Mouse (Mus musculus) gastrocnemius, postnatal 10 days (tissue): ENCODE measurements around the gene A730061H03Rik. TPM values are rescaled to one million over a fixed set of nuclear protein-coding genes. Genes with fewer than 3 reads are reported as not detected.

ENCODE experiments used
- DNase-seq: peaks from one replicate; pipeline ENCODE4 v3.0.0; 2021; ENCODE audit warnings: mixed read lengths
- long read RNA-seq, 2 experiments: library from polyadenylated mRNA; stranded (forward); transcript quantifications; one replicate each; pipeline ENCODE4 v2.0.0; 2021
- total RNA-seq, 2 experiments: library from RNA; stranded (reverse); gene quantifications; 2 replicates each; pipeline ENCODE4 v1.2.3; 2021

A730061H03Rik gene
- total RNA-seq: not detected
- long read RNA-seq, experiment 1: 0 reads
- long read RNA-seq, experiment 2: 0 reads

GRCm38 (mm10) chr14:55560202-55561073, at the start of gene A730061H03Rik:
A730061H03Rik (minus strand) TSS chr14:55560406.
- peak; percentile 95 for DNase-seq

- DNase-seq: no peak
Measured at GRCm38 (mm10) chr14:55608339-55608738, 48.1 kb upstream of the A730061H03Rik start.

- DNase-seq: no peak
Measured at GRCm38 (mm10) chr14:55605743-55606459, 45.7 kb upstream of the A730061H03Rik start.

- no peak for DNase-seq
Measured at GRCm38 (mm10) chr14:55604823-55605222, 44.6 kb upstream of the A730061H03Rik start.

- peak; percentile 82 for DNase-seq
Measured at GRCm38 (mm10) chr14:55603633-55604576, 43.7 kb upstream of the A730061H03Rik start.

- DNase-seq: no peak
Measured at GRCm38 (mm10) chr14:55603271-55603632, 43.0 kb upstream of the A730061H03Rik start, which contains the start of gene Irf9. Irf9 (plus strand) TSS chr14:55603571.

- no peak for DNase-seq
Measured at GRCm38 (mm10) chr14:55598521-55599390, 38.5 kb upstream of the A730061H03Rik start.

GRCm38 (mm10) chr14:55596036-55596690, 36.0 kb upstream of the A730061H03Rik start:
- no peak for DNase-seq

- no peak for DNase-seq
Measured at GRCm38 (mm10) chr14:55592226-55592625, 32.0 kb upstream of the A730061H03Rik start.

GRCm38 (mm10) chr14:55591331-55591891, 31.2 kb upstream of the A730061H03Rik start, which contains the start of gene Rnf31:
Rnf31 (plus strand) TSS chr14:55591708.
- peak; percentile 88 for DNase-seq

- DNase-seq: peak; percentile 88
Measured at GRCm38 (mm10) chr14:55590748-55591330, 30.6 kb upstream of the A730061H03Rik start, which contains the start of gene Psme2. Psme2 (minus strand) TSS chr14:55591113.

- no peak for DNase-seq
Measured at GRCm38 (mm10) chr14:55589771-55590448, 29.7 kb upstream of the A730061H03Rik start.

- DNase-seq: no peak
Measured at GRCm38 (mm10) chr14:55589271-55589670, 29.1 kb upstream of the A730061H03Rik start.

- DNase-seq: no peak
Measured at GRCm38 (mm10) chr14:55586149-55586548, 25.9 kb upstream of the A730061H03Rik start.

- no peak for DNase-seq
Measured at GRCm38 (mm10) chr14:55585566-55585960, 25.4 kb upstream of the A730061H03Rik start.

GRCm38 (mm10) chr14:55584702-55585565, 24.7 kb upstream of the A730061H03Rik start, which contains the start of gene Emc9:
Emc9 (minus strand) TSS chr14:55585302.
- peak; percentile 69 for DNase-seq

GRCm38 (mm10) chr14:55584303-55584701, 24.1 kb upstream of the A730061H03Rik start:
- no peak for DNase-seq
